Mouse (Mus musculus) forebrain, embryonic 12.5 days (tissue): ENCODE measurements at regions not wholly inside any gene's neighbourhood (a gene's known extent, or its start where the extent isn't known, plus 50 kb on each side); places are given as distances from the start of the nearest gene placed in this dataset. TPM values are rescaled to one million over a fixed set of nuclear protein-coding genes. Genes with fewer than 3 reads are reported as not detected.
"Not testable (repeated sequence)": the region's sequence is repeated elsewhere in the genome, so short reads cannot be mapped to it uniquely, and the experiment has no call there.

ENCODE experiments used
- ATAC-seq: fragments of 200-750 bp; cut with Nextera tagmentation; 2 replicates; pipeline ENCODE4 v1.8.0; 2017; ENCODE audit warnings: moderate TSS enrichment; ENCODE audit not compliant: low FRiP score
- H3K27ac ChIP-seq: fragments of 300-500 bp; sonication (generic); 2 replicates; pipeline ENCODE4 v1.5.1; 2016; ENCODE audit warnings: mild to moderate bottlenecking
- H3K27me3 ChIP-seq: fragments of 300-500 bp; sonication (generic); 2 replicates; pipeline ENCODE4 v1.6.1; 2016; ENCODE audit warnings: mild to moderate bottlenecking
- H3K36me3 ChIP-seq: fragments of 300-500 bp; sonication (generic); replicated peaks from 2 replicates; pipeline ENCODE4 v1.6.1; 2016; ENCODE audit warnings: mild to moderate bottlenecking
- H3K4me1 ChIP-seq: fragments of 300-500 bp; sonication (generic); 2 replicates; pipeline ENCODE4 v1.6.1; 2016
- H3K4me2 ChIP-seq: fragments of 300-500 bp; sonication (generic); 2 replicates; pipeline ENCODE4 v1.6.1; 2016; ENCODE audit warnings: mild to moderate bottlenecking, moderate library complexity
- H3K4me3 ChIP-seq: fragments of 300-500 bp; sonication (generic); replicated peaks from 2 replicates; pipeline ENCODE4 v1.5.1; 2016; ENCODE audit warnings: mild to moderate bottlenecking
- H3K9ac ChIP-seq: fragments of 300-500 bp; sonication (generic); 2 replicates; pipeline ENCODE4 v1.6.1; 2016; ENCODE audit warnings: mild to moderate bottlenecking
- H3K9me3 ChIP-seq: fragments of 300-500 bp; sonication (generic); 2 replicates; pipeline ENCODE4 v1.6.1; 2016
- WGBS: fragments of 180-500 bp; shearing (Covaris S2); methylation state at CpG from one replicate; pipeline ENCODE4 v1.1.7; 2016; 5-methylcytosine and 5-hydroxymethylcytosine counted together
- microRNA-seq: library from miRNA; unstranded; fragments of <30 nt; microRNA quantifications from one replicate; pipeline ENCODE4, GENCODE M21; 2017

DNA sequence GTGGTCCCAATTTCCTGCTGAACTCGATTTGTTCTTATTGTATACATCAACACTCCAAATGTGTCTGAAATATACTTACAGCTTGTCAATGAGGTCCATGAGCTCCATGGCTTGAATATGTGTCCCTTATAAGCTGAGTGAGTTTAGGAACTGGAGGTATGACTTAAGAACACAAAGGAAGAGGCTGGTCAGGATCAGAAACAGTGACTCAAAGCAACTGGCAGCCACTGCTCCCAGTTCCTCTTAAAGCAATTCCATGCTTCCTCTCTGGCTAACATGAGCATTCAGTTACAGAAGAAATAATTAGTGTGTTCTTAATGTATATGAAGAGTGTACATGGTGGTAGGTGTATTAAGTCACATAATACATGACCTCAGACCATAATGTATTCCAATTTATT, 81.7 kb upstream of the Egfr start:
- Histone ChIP-seq H3K4me3 (no peak overlapping the region), H3K27ac (no peak overlapping the region), H3K9ac (no peak overlapping the region), H3K4me2 (no peak overlapping the region), H3K4me1 (no peaks in the 10 kb centered on the region), H3K36me3 (no peaks in the 10 kb centered on the region), H3K27me3 (no peaks in the 10 kb centered on the region), H3K9me3 (no peaks in the 10 kb centered on the region)
- WGBS = 65% methylated on average over 1 of the region's 1 CpGs
- ATAC-seq = no peak

DNA sequence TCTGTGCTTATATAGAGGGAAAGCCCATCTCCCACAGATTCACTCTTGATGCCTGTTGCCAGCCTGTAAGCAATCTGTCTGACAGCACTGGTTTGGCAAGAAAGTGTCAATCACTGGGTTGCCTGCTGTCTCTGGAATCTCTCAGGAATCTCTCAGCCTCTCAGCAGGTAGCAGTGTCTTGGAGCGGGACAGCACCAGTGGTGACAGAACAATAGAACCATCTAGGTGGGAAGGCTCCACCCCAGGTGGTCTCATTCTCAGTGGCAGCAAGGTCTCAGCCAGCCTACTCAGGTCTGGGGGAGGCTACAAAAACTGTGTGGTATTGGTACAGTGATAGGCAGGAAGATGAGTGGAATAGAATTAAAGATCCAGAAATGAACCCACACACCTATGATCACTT, 76.1 kb upstream of the Egfr start:
- H3K4me1 ChIP-seq, H3K4me3 ChIP-seq, H3K27me3 ChIP-seq, H3K9ac ChIP-seq, H3K4me2 ChIP-seq, H3K36me3 ChIP-seq, ATAC-seq, H3K27ac ChIP-seq, H3K9me3 ChIP-seq: not testable (repeated sequence)
- WGBS = 8% methylated on average over 1 of the region's 1 CpGs

DNA sequence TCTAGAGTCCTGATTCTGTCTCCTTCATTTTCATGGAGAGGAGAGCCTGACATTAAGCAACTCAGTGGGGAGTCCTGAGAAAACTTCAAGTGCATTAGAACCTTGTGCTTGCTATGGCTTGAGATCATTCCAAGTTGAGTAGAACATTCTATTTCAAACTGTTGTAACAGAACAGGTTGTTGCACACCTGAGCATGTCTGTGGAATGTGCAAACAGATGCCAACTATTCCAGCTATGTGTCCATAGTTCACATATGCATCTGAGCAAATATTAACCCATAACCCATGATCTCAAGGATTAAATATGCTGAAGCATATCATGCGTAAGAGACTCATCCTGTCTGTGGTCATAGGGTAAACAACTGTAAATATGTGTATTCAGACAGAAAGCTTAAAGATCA, 68.5 kb upstream of the Egfr start:
- H3K9ac ChIP-seq = no peak overlapping the region
- no peaks in the 10 kb centered on the region for H3K36me3 ChIP-seq
- no peaks in the 10 kb centered on the region for H3K27me3 ChIP-seq
- H3K27ac ChIP-seq = no peak overlapping the region
- no peaks in the 10 kb centered on the region for H3K4me1 ChIP-seq
- WGBS = 90% methylated on average over 1 of the region's 1 CpGs
- no peaks in the 10 kb centered on the region for H3K9me3 ChIP-seq
- ATAC-seq = no peak
- H3K4me2 ChIP-seq = no peak overlapping the region
- no peak overlapping the region for H3K4me3 ChIP-seq

DNA sequence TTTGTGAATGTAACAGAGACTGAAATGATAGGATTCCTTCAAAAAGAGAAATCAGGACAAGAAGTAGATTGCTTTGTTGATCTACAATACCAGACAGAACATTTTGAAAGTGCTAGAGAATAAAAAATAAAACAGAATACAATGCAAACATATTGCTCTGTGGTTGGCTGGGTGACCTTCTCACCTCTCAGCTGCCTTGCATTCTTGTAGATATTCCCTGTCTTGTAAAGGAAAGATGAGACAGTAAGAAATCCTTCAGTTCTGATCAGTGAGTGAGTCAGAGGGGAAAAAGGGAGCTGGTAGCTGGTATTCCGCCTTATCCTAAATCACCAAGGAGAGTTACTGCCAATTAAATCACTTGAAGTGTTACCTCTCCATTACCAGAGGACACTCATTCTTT, 56.4 kb upstream of the Egfr start:
- H3K27me3 ChIP-seq = no peaks in the 10 kb centered on the region
- no peak overlapping the region for H3K4me2 ChIP-seq
- H3K4me1 ChIP-seq = no peaks in the 10 kb centered on the region
- no peak overlapping the region for H3K9ac ChIP-seq
- no peak overlapping the region for H3K4me3 ChIP-seq
- ATAC-seq = no peak
- no peaks in the 10 kb centered on the region for H3K36me3 ChIP-seq
- H3K9me3 ChIP-seq = no peaks in the 10 kb centered on the region
- no peak overlapping the region for H3K27ac ChIP-seq
- WGBS = 91% methylated on average over 1 of the region's 1 CpGs

DNA sequence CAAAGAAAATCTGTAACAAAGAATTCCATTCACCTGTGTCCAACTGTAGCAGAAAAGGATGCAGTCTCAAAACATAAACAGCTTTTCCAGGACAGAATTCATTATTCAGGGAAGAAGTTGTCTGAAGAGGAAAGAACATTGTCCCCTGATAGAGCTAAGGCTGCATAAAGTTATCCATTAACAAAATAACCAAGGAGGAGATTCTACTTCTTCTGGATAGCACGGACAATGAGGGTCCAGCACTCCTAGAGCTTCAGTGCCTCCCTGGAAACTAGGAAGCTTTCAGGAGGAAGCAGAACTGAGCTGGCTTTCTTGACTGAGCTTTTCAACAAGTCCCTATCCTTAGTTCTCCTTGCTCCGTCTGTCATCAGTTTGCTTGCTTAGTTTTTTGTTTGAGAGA, 55.2 kb upstream of the Egfr start:
- 76% methylated on average over 2 of the region's 2 CpGs for WGBS
- ATAC-seq = no peak
- H3K27ac ChIP-seq = no peak overlapping the region
- H3K27me3 ChIP-seq = no peaks in the 10 kb centered on the region
- no peak overlapping the region for H3K4me3 ChIP-seq
- H3K36me3 ChIP-seq = no peaks in the 10 kb centered on the region
- H3K4me1 ChIP-seq = no peaks in the 10 kb centered on the region
- no peaks in the 10 kb centered on the region for H3K9me3 ChIP-seq
- no peak overlapping the region for H3K4me2 ChIP-seq
- H3K9ac ChIP-seq = no peak overlapping the region

DNA sequence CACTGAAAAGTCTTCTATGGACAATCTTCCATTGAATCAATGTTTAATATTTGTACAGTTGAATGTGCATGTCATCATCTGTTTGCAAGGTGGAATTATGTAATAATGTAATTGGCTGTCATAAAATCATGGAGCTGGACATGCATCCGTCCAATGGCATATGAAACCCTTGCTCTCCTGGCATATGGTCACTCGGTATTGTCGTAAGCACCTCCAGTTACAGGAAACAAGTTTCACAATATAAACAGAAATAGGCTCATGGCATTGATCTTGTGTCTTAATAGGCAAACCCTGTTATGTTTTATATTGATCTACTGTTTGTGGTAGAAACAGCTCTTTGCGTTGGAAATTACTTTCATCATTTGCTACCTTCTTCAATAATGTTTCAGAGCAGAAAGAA, 50.2 kb upstream of the Egfr start:
- Histone ChIP-seq H3K27ac (no peak overlapping the region), H3K27me3 (no peaks in the 10 kb centered on the region), H3K4me3 (no peak overlapping the region), H3K4me1 (no peaks in the 10 kb centered on the region), H3K9me3 (no peaks in the 10 kb centered on the region), H3K4me2 (no peak overlapping the region), H3K9ac (no peak overlapping the region), H3K36me3 (no peaks in the 10 kb centered on the region)
- no peak for ATAC-seq
- 95% methylated on average over 4 of the region's 4 CpGs for WGBS

Small RNA genes in the stretch of these regions (microRNA-seq; reads per million reads assigned to microRNA genes)
- gene Gm24714 = not detected
